Mouse (Mus musculus): Measurements from ENCODE around the gene Tmem94.

- no peak for TF ChIP-seq CTCF (IDR thresholded peaks at IDR 0.05; ENCODE audit: control insufficient read depth, insufficient read depth, insufficient read length)
- no peak for TF ChIP-seq MYOD1 (IDR thresholded peaks at IDR 0.05; ENCODE audit: control insufficient read depth, insufficient read length, low read depth)
- no peak for TF ChIP-seq CEBPB (IDR thresholded peaks at IDR 0.05; ENCODE audit: low read depth)
- TF ChIP-seq FOSL1 (IDR thresholded peaks at IDR 0.05; ENCODE audit: insufficient read depth, low read length, poor library complexity, severe bottlenecking) = no peak
These were observed 12.6 kb upstream of the Tmem94 start for GRCm38 (mm10) chr11:115752653-115753052.
